Mouse (Mus musculus): Measurements from ENCODE around the gene Rchy1.

GRCm38 (mm10) chr5:91987236-91987635 is 24.4 kb upstream of the Rchy1 start, which contains the start of gene Odaph:
- TF ChIP-seq SMC3 (IDR thresholded peaks at IDR 0.05; ENCODE audit: low read depth, low read length) (no peak), HCFC1 (IDR thresholded peaks at IDR 0.05; ENCODE audit: low read depth, low read length) (no peak), MAZ (IDR thresholded peaks at IDR 0.05; ENCODE audit: low read depth, low read length) (no peak), IRF4 (IDR thresholded peaks at IDR 0.05; ENCODE audit: low read depth, low read length) (0 out of 2 replicates have a peak, but pooled peaks have one; percentile 36)
